Mouse (Mus musculus) heart, postnatal 14 days (tissue): ENCODE measurements around the gene U2af1. TPM values are rescaled to one million over a fixed set of nuclear protein-coding genes. Genes with fewer than 3 reads are reported as not detected.
"Not testable (repeated sequence)": the region's sequence is repeated elsewhere in the genome, so short reads cannot be mapped to it uniquely, and the experiment has no call there.

Source experiments
- DNase-seq, 2 experiments: peaks; one replicate each; pipeline ENCODE4 v3.0.0; 2021 to 2022
- intact Hi-C: fragments of 180-260 bp; cut with DNase I; formaldehyde crosslinking; loops from one replicate; pipeline ENCODE4 v1.15.1; 2025
- long read RNA-seq, 2 experiments: library from polyadenylated mRNA; stranded (forward); transcript quantifications; one replicate each; pipeline ENCODE4 v2.0.0; 2021
- total RNA-seq, 2 experiments: library from RNA; stranded (reverse); gene quantifications; 2 replicates each; pipeline ENCODE4 v1.2.3; 2021

U2af1 gene
- total RNA-seq = 10 to 100 TPM; 82.0 to 82.2 TPM
- long read RNA-seq, experiment 1, transcript U2af1-202 (8 exons, 923 nt) = minor isoform, 5 of 34 reads
- long read RNA-seq, experiment 1, transcript U2af1-201 (8 exons, 1,046 nt) = major isoform, 22 of 34 reads
- long read RNA-seq, experiment 1, transcript U2af1-204 (2 exons, 703 nt) = minor isoform, 5 of 34 reads
- long read RNA-seq, experiment 1, partial matches to known transcripts = 0 of 34 reads
- long read RNA-seq, experiment 1, other reads (novel, unspliced or antisense) = 2 of 34 reads
- long read RNA-seq, experiment 2, transcript U2af1-201 (8 exons, 1,046 nt) = major isoform, 20 of 29 reads
- long read RNA-seq, experiment 2, partial matches to known transcripts = 1 of 29 reads
- long read RNA-seq, experiment 2, other reads (novel, unspliced or antisense) = 2 of 29 reads

- intact Hi-C loops = loop anchor here (2.0 kb wide), 2 partner anchors 92 to 138 kb away; partner anchors contain the start of gene Ndufv3
- DNase-seq = peak; percentile 99
Observed at GRCm38 (mm10) chr17:31658468-31659185, at the start of gene U2af1. U2af1 (minus strand) TSS chr17:31658892.

DNA sequence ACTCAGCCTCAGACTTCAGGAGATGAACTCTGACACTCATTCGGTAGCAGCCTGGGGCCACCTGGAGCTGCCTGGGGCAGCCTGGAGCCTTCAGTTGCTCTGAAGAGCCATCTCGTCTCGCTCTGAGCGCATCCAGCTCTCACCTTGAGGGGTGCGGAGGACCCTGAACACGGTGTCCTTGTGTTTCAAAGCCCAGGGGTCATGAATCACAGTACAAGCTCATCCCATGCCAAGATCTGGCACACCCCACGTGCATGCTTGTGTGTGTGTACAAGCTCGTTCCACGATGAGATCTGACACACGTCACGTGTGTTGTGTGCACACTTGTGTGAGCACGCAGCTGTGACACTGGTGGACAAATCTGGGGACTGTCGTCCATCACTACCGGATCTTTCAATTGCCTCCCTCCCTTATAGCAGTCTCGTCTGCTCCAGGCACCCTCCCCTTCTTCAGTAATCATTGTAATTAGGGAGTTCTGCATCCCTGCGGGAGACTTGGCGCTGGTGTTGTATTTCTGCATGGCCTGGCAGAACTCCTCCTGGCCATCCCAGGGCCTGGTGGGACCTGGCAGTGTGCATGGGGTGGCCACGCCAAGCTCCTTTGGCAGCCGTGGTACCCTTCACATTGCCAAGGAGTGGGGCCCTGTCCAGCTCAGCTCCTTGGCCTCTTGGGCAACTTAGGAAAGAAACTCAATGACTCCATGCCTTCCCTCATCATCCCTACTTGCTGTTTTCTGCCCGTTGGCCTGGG is 46.8 kb upstream of the U2af1 start:
- intact Hi-C loops = no loop called here
- peak; percentile 27 to 47 for DNase-seq

DNA sequence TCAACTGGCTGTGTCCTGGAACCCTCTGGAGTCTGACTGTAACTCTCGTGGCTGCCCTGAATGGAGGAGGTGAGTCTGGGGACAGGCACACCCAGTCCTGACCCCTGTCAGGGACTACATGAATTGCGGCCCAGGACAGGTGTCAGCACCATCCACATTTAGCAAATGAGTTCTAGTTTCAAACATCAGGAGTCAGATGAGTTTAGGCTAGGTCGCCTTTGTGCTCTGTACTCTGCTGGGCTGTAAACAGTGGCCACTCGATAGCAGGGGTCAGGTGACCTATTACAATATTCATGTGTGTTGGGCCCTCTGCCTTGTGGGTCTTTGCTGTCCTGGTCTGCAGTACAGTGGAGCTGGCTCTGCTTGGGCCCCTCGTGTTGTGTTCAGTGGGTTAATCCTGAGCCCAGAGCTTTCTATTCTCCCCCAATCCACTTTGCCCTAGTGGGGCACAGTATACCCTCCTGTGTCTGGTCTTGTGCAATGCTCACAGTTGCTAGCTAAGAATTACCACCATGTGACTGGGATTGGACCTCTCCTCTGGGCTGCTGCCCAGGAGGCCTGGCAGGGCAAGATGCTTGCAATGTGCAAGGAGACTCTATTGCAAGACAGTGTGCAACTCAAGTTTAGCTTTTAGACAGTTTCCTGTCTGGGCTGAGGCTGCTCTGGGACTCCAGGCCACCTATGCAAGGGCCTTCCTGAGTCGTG is 44.7 kb upstream of the U2af1 start:
- peak; percentile 56 for DNase-seq
- intact Hi-C loops = no loop called here

- intact Hi-C loops = no loop called here
Observed at GRCm38 (mm10) chr17:31698347-31698746, 39.7 kb upstream of the U2af1 start.

DNA sequence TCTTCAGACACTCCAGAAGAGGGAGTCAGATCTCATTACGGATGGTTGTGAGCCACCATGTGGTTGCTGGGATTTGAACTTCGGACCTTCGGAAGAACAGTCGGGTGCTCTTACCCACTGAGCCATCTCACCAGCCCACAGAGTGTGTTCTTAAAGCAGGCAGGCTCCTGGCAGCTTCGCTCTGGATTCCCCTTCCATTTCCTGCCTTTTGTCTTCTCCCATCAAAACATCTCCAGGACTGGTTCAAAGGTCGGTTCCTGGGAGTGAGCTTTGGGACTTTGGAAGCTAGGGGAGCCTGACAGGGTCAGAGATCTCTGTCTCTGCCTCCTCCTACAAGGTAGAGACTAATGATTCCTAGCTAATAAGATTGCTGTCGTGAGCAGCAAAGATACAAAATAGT is 36.7 kb upstream of the U2af1 start:
- intact Hi-C loops, DNase-seq: not testable (repeated sequence)

More at GRCm38 (mm10) chr17:31698347-31698746, 39.7 kb upstream of the U2af1 start:
- no peak for DNase-seq

GRCm38 (mm10) chr17:31694949-31695348 is 36.3 kb upstream of the U2af1 start:
- intact Hi-C loops = no loop called here

GRCm38 (mm10) chr17:31694023-31694376 is 35.3 kb upstream of the U2af1 start:
- no peak for DNase-seq
- intact Hi-C loops = no loop called here

More at GRCm38 (mm10) chr17:31694949-31695348, 36.3 kb upstream of the U2af1 start:
- DNase-seq = no peak

- DNase-seq = peak; percentile 82 to 87
- intact Hi-C loops = loop anchor here (2.0 kb wide), 1 partner anchor 161 kb away; the partner anchor contains the start of gene Sik1
Observed at GRCm38 (mm10) chr17:31693330-31694022, 34.8 kb upstream of the U2af1 start.

GRCm38 (mm10) chr17:31692918-31693317 is 34.2 kb upstream of the U2af1 start:
- intact Hi-C loops = loop anchor here (2.0 kb wide), 1 partner anchor 162 kb away; the partner anchor contains the start of gene Sik1
- no peak for DNase-seq

GRCm38 (mm10) chr17:31689606-31690005 is 30.9 kb upstream of the U2af1 start:
- DNase-seq = no peak
- intact Hi-C loops = loop anchor here (5.0 to 10.0 kb wide), 2 partner anchors 248 to 525 kb away; no protein-coding TSS in a partner anchor

- DNase-seq = peak; percentile 14 to 29
- intact Hi-C loops = loop anchor here (5.0 to 10.0 kb wide), 2 partner anchors 249 to 527 kb away; no protein-coding TSS in a partner anchor
Observed at GRCm38 (mm10) chr17:31688112-31688511, 29.4 kb upstream of the U2af1 start.

DNA sequence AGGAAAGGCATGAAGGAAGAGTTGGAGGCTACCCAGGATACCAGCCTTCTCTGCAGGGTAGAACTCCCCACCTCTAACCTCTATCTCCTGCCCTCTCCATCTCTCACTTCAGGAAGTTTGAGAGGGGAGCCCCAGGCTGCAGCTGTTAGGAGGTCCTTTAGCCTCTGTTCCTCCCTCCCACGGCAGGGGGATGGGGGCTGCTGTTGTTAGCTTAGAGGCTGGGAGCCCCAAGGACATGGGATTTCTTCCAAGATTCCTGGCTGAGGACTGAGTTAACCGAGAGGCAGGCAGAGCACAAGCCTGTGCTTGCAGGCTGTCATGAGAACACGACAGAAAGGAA is 27.5 kb upstream of the U2af1 start:
- intact Hi-C loops = loop anchor here (5.0 to 10.0 kb wide), 2 partner anchors 251 to 529 kb away; no protein-coding TSS in a partner anchor
- DNase-seq = peak; percentile 26 to 49

GRCm38 (mm10) chr17:31685514-31686224 is 27.0 kb upstream of the U2af1 start:
- peak; percentile 85 to 93 for DNase-seq
- intact Hi-C loops = loop anchor here (1.0 to 10.0 kb wide), 5 partner anchors 167 to 529 kb away; no protein-coding TSS in a partner anchor

DNA sequence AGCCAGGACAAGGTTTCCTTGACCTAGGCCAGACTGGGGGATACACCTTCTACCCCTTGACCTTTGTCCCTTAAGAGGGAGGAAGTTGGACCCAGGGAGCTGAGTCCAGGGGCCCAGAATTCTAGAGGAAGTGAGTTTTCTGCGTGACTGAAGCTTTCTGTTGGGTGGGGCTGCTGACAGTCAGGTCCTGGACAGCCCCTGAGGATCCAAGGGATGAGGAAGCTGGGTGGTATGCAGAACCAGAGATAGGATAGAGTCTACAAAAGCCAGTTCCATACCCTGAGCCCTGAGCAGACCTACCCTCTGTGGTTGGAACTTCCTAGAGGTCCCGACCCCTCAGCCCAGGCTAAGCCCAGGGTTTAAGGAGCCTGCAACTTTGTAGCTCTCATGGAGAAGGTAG is 21.8 kb upstream of the U2af1 start:
- intact Hi-C loops = loop anchor here (10.0 kb wide), 1 partner anchor 534 kb away; no protein-coding TSS in a partner anchor
- no peak for DNase-seq

- intact Hi-C loops = no loop called here
- DNase-seq = no peak
Observed at GRCm38 (mm10) chr17:31677507-31677906, 18.8 kb upstream of the U2af1 start, which contains the start of gene Cryaa. Cryaa (plus strand) TSS chr17:31677807.

DNA sequence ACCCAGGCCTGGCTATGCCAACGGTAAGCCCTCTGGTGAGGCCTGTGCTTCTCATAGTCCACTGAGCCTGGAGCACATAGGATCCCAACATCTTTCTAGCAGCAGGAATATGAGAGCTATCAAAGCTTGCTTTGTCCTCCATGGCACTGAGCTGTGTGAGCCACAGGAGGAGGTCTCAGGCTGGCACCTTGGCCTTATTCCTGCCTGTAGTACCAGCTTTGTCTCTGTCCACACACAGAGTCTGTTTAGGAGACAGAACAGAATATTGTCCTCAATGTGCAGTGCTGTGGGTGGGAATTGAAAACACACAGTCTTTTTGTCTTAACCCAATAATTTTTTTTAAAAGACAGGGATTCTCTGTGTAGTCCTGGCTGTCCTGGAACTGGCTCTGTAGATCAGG is 15.7 kb upstream of the U2af1 start:
- intact Hi-C loops = no loop called here
- no peak for DNase-seq

- intact Hi-C loops = no loop called here
- DNase-seq = no peak
Observed at GRCm38 (mm10) chr17:31672279-31672678, 13.6 kb upstream of the U2af1 start.

DNA sequence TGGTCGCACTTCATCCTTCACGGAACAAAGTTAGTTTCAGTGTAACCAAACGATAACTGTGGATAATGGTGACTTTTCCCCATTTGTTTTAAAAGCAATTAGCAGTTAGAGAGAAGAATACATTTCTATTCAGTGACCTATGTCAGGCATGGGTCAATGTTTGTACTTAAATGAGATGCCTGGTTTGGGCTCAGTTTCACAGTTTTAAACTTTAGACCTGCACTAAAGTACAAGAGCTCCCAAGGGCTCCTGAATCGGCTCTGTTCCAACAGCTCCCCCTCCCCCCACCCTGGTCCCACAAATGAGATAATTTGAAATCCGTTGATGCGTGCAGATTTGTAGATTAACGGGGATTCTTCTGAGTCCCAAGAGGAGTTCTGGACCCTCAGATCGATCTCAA is 13.0 kb upstream of the U2af1 start:
- intact Hi-C loops = no loop called here
- no peak for DNase-seq
